Mouse (Mus musculus) left cerebral cortex, postnatal 4 days (tissue): ENCODE results near the gene Saxo1. TPM values are rescaled to one million over a fixed set of nuclear protein-coding genes. Genes with fewer than 3 reads are reported as not detected.

Experiments
- DNase-seq: peaks from one replicate; pipeline ENCODE4 v3.0.0-alpha.2; 2022
- intact Hi-C: fragments of 180-260 bp; cut with DNase I; formaldehyde crosslinking; loops from one replicate; pipeline ENCODE4 v1.15.1; 2025
- total RNA-seq, 2 experiments: library from RNA; stranded (reverse); gene quantifications; 2 replicates each; pipeline ENCODE4 v1.2.3; 2021

Saxo1 gene
- total RNA-seq, 2 experiments from 2014 or later, result not detected

- intact Hi-C loops, result no loop called here
These were observed 131.6 kb downstream of the Saxo1 start for GRCm38 (mm10) chr4:86426549-86426948.

GRCm38 (mm10) chr4:86425581-86425980 lies 132.5 kb downstream of the Saxo1 start:
- intact Hi-C loops, result no loop called here
- DNase-seq, result peak; percentile 80

More at GRCm38 (mm10) chr4:86426549-86426948, 131.6 kb downstream of the Saxo1 start:
- no peak for DNase-seq

GRCm38 (mm10) chr4:86422586-86422985 lies 135.5 kb downstream of the Saxo1 start:
- intact Hi-C loops, result no loop called here
- no peak for DNase-seq

- DNase-seq, result peak; percentile 26
- intact Hi-C loops, result no loop called here
These were observed 141.6 kb downstream of the Saxo1 start for GRCm38 (mm10) chr4:86416401-86417025.

GRCm38 (mm10) chr4:86413388-86413787 lies 144.7 kb downstream of the Saxo1 start:
- DNase-seq, result no peak
- intact Hi-C loops, result no loop called here

GRCm38 (mm10) chr4:86410946-86411345 lies 147.2 kb downstream of the Saxo1 start:
- intact Hi-C loops, result no loop called here

GRCm38 (mm10) chr4:86408421-86408820 lies 149.7 kb downstream of the Saxo1 start:
- intact Hi-C loops, result no loop called here
- DNase-seq, result no peak

More at GRCm38 (mm10) chr4:86410946-86411345, 147.2 kb downstream of the Saxo1 start:
- no peak for DNase-seq

GRCm38 (mm10) chr4:86407200-86407527 lies 151.0 kb downstream of the Saxo1 start:
- intact Hi-C loops, result no loop called here
- no peak for DNase-seq

GRCm38 (mm10) chr4:86406501-86407199 lies 151.5 kb downstream of the Saxo1 start:
- no peak for DNase-seq
- intact Hi-C loops, result no loop called here

GRCm38 (mm10) chr4:86401116-86401515 lies 157.0 kb downstream of the Saxo1 start:
- DNase-seq, result no peak

GRCm38 (mm10) chr4:86397470-86397869 lies 160.7 kb downstream of the Saxo1 start:
- DNase-seq, result no peak
- intact Hi-C loops, result no loop called here

More at GRCm38 (mm10) chr4:86401116-86401515, 157.0 kb downstream of the Saxo1 start:
- intact Hi-C loops, result no loop called here

- intact Hi-C loops, result no loop called here
- no peak for DNase-seq
These were observed 161.3 kb downstream of the Saxo1 start for GRCm38 (mm10) chr4:86396672-86397288.

- intact Hi-C loops, result no loop called here
- DNase-seq, result no peak
These were observed 162.5 kb downstream of the Saxo1 start for GRCm38 (mm10) chr4:86395636-86396035.

Other genes starting within 250 kb of the Saxo1 start
- 100 to 1,000 TPM; 131 to 139 TPM for gene Rraga, start 17.3 kb upstream of the Saxo1 start, total RNA-seq
- 10 to 100 TPM; 11.4 to 11.9 TPM for gene Haus6, start 53.7 kb upstream of the Saxo1 start, total RNA-seq
- 10 to 100 TPM; 32.0 to 46.7 TPM for gene Plin2, start 111.7 kb upstream of the Saxo1 start, total RNA-seq
- 10 to 100 TPM; 10.1 to 11.9 TPM for gene Dennd4c, start 190.2 kb upstream of the Saxo1 start, total RNA-seq